Mouse (Mus musculus): Measurements from ENCODE around the gene Ren1.
"Not testable (repeated sequence)": the region's sequence is repeated elsewhere in the genome, so short reads cannot be mapped to it uniquely, and the experiment has no call there.

The Ren1 gene

GRCm38 (mm10) chr1:133350210-133350609 is at the start of gene Ren1:
Ren1 (plus strand) TSS chr1:133350510.
- DNase-seq: no peak

DNA sequence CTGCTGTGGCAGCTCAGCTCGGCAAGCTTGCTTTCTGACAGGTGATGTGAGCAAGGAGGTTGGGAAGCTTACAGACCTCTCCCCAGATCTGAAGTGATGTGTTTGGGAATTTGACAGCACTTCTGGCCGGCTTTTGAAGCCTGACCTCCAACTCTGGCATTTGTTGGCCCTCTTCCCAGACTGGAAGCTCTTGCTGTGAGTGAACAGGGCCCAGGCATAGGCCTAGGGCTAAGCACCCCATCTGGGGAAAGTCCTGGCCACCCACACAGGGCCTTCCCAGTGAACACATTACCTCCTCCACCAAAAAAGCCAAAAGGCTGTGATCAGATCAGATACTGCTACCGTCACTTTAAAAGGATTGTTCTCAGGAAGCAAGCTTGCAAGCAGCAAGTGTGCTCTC is 47.8 kb upstream of the Ren1 start:
- peak; percentile 76 to 80 for DNase-seq

DNA sequence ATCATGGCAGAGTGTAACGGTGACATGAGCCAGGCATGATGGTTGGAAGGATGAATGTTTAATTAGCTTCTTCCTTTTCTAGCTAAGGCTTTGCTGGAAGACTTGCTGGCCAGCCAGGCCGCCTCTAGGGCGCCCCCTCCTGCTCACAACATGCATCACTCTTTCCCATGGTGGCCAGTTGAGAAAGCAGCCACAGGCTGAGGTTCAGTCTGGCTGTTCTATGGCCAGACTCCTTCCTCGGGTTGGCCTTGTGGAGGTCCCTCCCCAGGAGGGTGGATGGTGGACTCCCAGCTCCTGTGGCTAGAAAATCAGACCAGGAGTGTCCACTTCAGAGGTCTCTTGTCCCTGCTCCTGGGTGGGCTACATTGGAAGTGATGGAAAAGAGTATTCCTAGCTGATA is 43.5 kb upstream of the Ren1 start:
- DNase-seq: peak; percentile 85 to 93

DNA sequence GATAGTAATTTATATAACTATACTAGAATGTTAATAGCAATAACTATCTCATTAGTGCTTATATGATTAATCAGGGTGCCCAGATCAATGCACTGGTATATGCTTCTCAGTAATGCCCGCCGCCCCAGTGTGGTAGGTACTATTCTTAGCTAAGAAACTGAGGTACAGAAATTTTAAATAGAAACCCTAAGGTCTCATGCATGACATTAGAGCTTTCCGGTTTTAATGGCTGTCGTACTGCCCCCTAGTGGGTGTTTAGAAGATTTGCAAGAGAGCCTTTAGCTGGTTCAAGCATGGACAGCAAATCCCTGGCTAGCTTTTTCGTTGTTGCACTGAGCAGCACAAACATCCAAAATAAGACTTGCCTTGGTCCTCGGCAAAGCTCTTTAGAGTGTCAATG is 43.0 kb upstream of the Ren1 start:
- DNase-seq: peak; percentile 55 to 56

- DNase-seq: peak; percentile 89 to 94
Measured at GRCm38 (mm10) chr1:133309652-133310267, 40.5 kb upstream of the Ren1 start, which contains the start of gene Golt1a. Golt1a (plus strand) TSS chr1:133309800.

DNA sequence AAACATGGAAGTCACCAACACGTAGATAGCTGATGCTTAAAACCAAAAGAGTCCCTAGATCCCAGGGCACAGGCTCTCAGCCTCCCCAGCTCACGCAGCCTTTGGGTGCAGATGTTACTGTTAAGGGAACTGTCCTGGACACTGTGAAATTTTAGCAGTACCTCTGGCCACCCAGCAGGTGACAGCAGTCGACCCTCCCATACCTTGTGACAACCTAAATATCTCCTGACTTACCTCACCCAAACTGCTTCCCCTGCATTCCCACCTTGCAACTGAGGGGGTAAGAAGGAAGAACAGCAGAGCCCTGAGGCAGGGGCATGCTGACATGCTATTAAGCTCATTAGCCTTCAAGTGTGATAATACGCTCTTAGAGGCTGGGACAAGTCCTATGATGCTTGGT is 39.1 kb upstream of the Ren1 start:
- DNase-seq: no peak

GRCm38 (mm10) chr1:133311946-133312345 is 38.4 kb upstream of the Ren1 start:
- DNase-seq: no peak

- DNase-seq: peak; percentile 61 to 88
Measured at GRCm38 (mm10) chr1:133314364-133314763, 35.9 kb upstream of the Ren1 start.

- DNase-seq: no peak
Measured at GRCm38 (mm10) chr1:133315775-133316174, 34.5 kb upstream of the Ren1 start.

- DNase-seq: no peak
Measured at GRCm38 (mm10) chr1:133316577-133316976, 33.7 kb upstream of the Ren1 start.

GRCm38 (mm10) chr1:133317149-133317548 is 33.2 kb upstream of the Ren1 start:
- DNase-seq: no peak

DNA sequence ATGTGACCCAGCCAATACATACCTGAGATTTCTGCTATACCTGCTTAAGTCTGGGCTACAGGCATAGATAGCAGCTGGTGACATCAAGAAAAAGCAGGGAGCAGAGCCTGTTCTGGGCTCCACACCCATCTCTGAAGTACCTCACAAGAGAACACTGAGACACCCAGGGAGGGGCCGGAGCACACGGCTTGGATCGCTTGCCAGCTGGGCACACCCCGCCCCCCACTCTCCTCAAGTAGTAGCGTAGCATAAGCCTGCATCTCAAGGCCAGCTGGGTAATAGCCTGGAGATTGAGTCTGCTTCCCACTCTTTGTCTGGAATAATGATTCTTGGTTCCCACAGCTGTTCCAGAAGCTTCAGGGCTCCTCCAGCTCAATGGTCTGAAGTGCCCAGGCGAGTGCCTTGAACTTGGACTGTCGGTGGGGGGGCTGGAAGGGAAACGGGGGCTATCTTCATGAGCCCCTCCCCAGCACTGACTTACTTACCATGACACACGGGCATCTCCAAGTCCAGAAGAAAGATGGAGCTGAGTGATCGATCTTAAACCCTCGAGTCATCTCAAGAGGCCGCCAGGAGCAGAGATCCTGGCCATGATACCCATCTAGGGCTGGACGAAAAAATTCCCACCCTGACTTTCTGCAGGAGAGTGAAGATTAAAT is 28.9 kb upstream of the Ren1 start, which contains the start of gene Kiss1:
Kiss1 (plus strand) TSS at position 609 of the 659 bp plus-strand sequence.
- DNase-seq: no peak

GRCm38 (mm10) chr1:133323333-133323732 is 27.0 kb upstream of the Ren1 start:
- DNase-seq: no peak

GRCm38 (mm10) chr1:133325951-133326350 is 24.4 kb upstream of the Ren1 start:
- DNase-seq: no peak

GRCm38 (mm10) chr1:133327094-133327493 is 23.2 kb upstream of the Ren1 start:
- DNase-seq: no peak

DNA sequence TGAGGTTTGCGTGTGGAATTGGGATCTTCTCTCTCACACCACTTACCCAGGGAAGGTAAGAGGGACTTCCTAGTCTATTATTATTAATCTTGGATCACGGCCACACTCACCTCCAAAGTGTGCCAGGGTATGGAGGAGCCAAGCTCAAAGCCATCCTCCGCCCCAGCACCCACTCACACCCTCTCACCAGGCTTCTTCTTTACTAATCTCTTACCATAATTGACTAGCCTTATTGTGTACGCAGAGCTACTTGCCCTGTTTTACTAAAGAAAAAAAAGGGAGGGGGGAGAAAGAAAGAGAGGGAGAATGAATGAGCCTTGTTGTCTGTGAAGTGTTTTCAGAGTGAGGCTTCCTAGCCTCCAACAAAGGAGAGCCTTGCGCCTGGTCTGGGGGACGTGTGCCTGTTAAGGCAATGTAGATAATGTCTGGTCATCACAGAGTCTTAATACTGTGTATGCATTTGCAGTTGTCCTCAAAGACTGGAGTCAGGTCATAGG is 22.0 kb upstream of the Ren1 start:
- no peak for DNase-seq

DNA sequence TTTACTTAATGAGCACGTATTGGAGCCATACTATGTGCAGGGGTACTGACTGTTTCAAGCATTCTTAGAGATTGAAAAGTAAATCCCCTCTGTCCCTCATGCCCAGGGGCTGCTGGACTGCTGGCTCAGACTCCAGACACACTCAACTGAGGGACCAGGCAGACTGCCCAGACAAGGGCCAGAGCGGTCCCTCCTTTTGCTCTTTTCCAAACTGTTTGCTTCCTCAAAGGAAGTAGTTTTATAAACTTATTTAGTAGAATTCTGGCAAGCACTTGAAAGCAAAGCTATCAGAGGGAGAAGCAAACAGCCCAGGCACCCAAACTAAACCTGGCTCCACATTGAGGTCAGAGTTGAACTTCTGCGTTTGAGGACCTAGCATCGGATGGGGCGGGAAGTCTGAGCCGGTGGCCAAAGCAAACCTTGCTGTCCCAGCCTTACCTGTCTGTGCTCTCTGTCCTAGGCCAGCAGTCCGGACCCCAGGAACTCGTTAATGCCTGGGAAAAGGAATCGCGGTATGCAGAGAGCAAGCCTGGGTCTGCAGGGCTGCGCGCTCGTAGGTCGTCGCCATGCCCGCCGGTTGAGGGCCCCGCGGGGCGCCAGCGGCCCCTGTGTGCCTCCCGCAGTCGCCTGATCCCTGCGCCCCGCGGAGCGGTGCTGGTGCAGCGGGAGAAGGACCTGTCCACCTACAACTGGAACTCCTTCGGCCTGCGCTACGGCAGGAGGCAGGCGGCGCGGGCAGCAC is 21.2 kb upstream of the Ren1 start:
- peak in 1 of 2 experiments; percentile 37 for DNase-seq

DNA sequence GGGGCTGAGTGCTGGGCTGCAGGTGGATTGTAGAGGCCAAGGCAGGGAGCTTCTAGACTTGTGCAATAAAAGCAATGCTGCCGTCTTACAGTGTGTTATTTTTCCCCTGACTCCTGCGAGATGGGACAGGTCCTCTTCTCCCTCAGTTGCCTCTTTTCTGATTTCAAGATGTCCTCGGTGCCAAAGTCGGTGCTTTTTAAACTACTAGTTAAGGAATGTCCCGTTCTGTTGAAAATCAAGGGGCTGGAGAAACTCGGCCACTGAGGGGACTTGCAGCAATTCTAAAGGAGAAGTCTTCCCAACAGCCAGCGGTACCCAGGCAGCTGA is 20.7 kb upstream of the Ren1 start:
- no peak for DNase-seq

DNA sequence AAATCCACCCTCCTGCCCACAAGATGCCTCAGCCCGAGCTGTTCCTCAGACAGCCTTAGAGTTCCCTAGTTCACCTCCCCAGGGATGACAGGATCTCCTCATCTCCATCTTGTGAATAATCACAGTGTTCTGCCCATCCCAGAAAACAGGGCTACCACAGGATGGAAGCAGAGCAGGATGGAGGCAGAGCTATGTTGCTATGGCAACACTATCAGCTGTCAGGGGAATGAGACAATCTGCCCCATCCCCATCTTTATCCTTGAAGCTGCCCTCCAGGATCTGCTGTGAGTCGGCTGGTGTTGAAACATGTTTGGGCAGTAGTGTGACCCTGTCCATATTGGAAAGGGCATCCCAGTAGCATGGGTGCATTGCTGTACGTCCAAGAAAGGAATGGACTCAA is 19.2 kb upstream of the Ren1 start:
- no peak for DNase-seq

- DNase-seq: no peak
Measured at GRCm38 (mm10) chr1:133332656-133333430, 17.5 kb upstream of the Ren1 start.

DNA sequence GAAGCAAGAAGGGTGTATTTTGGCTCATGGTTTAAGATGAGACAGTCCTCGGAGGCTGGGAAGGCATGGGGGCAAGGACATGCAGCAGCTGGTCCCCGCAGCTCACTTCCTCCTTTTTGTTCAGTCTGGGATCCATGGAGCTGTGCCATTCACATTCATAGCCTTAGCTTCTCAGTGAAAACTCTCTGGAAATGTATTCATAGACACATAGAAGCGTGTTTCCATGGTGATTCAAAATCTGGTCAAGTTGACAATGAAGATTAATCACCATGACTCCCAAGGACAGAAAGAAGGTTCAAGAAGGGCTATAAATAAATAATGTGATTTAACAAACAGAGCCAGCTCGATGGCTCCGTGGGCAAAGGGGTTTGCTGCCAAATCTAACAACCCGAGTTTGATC is 16.4 kb upstream of the Ren1 start:
- DNase-seq: no peak

- DNase-seq: not testable (repeated sequence)
Measured at GRCm38 (mm10) chr1:133340403-133340802, 9.9 kb upstream of the Ren1 start.

GRCm38 (mm10) chr1:133344357-133344756 is 6.0 kb upstream of the Ren1 start:
- DNase-seq: no peak

All from kidney, postnatal 36 days (tissue).